Mouse (Mus musculus) myocyte (in vitro differentiated cells): ENCODE data around the gene Hs6st3. TPM values are rescaled to one million over a fixed set of nuclear protein-coding genes. Genes with fewer than 3 reads are reported as not detected.

Experiments used
- H3K27me3 ChIP-seq: one replicate; pipeline ENCODE4 v1.6.1; 2011; ENCODE audit not compliant: control insufficient read depth, insufficient read depth, insufficient read length
- H3K36me3 ChIP-seq: one replicate; pipeline ENCODE4 v1.6.1; 2011; ENCODE audit not compliant: control insufficient read depth, insufficient read depth
- H3K4me2 ChIP-seq: one replicate; pipeline ENCODE4 v1.6.1; 2011; ENCODE audit warnings: low read depth, control low read depth
- H3K4me3 ChIP-seq: one replicate; pipeline ENCODE4 v1.5.1; 2011; ENCODE audit warnings: mild to moderate bottlenecking, control low read depth, moderate library complexity
- H3K79me2 ChIP-seq: one replicate; pipeline ENCODE4 v1.6.1; 2011; ENCODE audit not compliant: control insufficient read depth, insufficient read depth
- H3ac ChIP-seq: one replicate; pipeline ENCODE4 v1.6.1; 2011; ENCODE audit not compliant: control insufficient read depth, insufficient read length
- CEBPB ChIP-seq: IDR thresholded peaks from 2 replicates; pipeline ENCODE4 v1.6.1; 2011; ENCODE audit warnings: mild to moderate bottlenecking, moderate library complexity; ENCODE audit not compliant: poor library complexity, insufficient read depth, severe bottlenecking
- E2F4 ChIP-seq: IDR thresholded peaks from one replicate; pipeline ENCODE4 v1.6.1; 2011; ENCODE audit warnings: mild to moderate bottlenecking, control low read depth, moderate library complexity; ENCODE audit not compliant: insufficient read depth
- MAX ChIP-seq: IDR thresholded peaks from one replicate; pipeline ENCODE4 v1.6.1; 2011; ENCODE audit warnings: low read depth, mild to moderate bottlenecking, control low read depth
- MYOD1 ChIP-seq, 3 experiments: IDR thresholded peaks; one replicate each; pipeline ENCODE4 v1.6.1; 2011; ENCODE audit warnings: control low read depth in 2 of 3, low read depth in 2 of 3, mild to moderate bottlenecking in 2 of 3, moderate library complexity in 1 of 3; ENCODE audit not compliant: insufficient read length in 2 of 3, control insufficient read depth in 1 of 3
- MYOG ChIP-seq, 3 experiments: IDR thresholded peaks; one replicate each; pipeline ENCODE4 v1.6.1; 2011; ENCODE audit warnings: control low read depth in 2 of 3, low read depth in 2 of 3, mild to moderate bottlenecking in 2 of 3; ENCODE audit not compliant: insufficient read length in 2 of 3, control insufficient read depth in 1 of 3, insufficient read depth in 1 of 3
- POLR2A ChIP-seq: IDR thresholded peaks from one replicate; pipeline ENCODE4 v1.6.1; 2011; ENCODE audit warnings: low read depth, mild to moderate bottlenecking, control low read depth, moderate library complexity; ENCODE audit not compliant: insufficient read length
- POLR2AphosphoS2 ChIP-seq: IDR thresholded peaks from one replicate; pipeline ENCODE4 v1.6.1; 2011; ENCODE audit warnings: low read depth, control low read depth; ENCODE audit not compliant: insufficient read length
- REST ChIP-seq: IDR thresholded peaks from one replicate; pipeline ENCODE4 v1.6.1; 2011; ENCODE audit warnings: mild to moderate bottlenecking, control low read depth, moderate library complexity; ENCODE audit not compliant: insufficient read depth, insufficient read length
- SRF ChIP-seq: IDR thresholded peaks from one replicate; pipeline ENCODE4 v1.6.1; 2011; ENCODE audit warnings: low read depth; ENCODE audit not compliant: control insufficient read depth, insufficient read length
- TCF12 ChIP-seq: IDR thresholded peaks from one replicate; pipeline ENCODE4 v1.6.1; 2011; ENCODE audit warnings: mild to moderate bottlenecking, control low read depth; ENCODE audit not compliant: poor library complexity, insufficient read depth, severe bottlenecking
- TCF3 ChIP-seq: IDR thresholded peaks from one replicate; pipeline ENCODE4 v1.6.1; 2011; ENCODE audit warnings: low read depth, control low read depth; ENCODE audit not compliant: insufficient read length
- USF1 ChIP-seq: IDR thresholded peaks from one replicate; pipeline ENCODE4 v1.6.1; 2011; ENCODE audit warnings: low read depth, mild to moderate bottlenecking, control low read depth, moderate library complexity
- polyA plus RNA-seq: library from polyadenylated mRNA; unstranded; fragments of >200 nt; fragmentation: generic; extraction: Trizol; gene quantifications from one replicate; pipeline ENCODE4 v1.2.1, GENCODE M21; 2012; ENCODE audit warnings: missing spikeins

Gene Hs6st3
- polyA plus RNA-seq, 1 experiment, result not detected

- Histone ChIP-seq H3K4me2 (no peak overlapping the region), H3K36me3 (no peaks in the 10 kb centered on the region), H3K79me2 (no peaks in the 10 kb centered on the region), H3K4me3 (no peak overlapping the region), H3K27me3 (no peaks in the 10 kb centered on the region), H3ac (no peak overlapping the region)
- TF ChIP-seq TCF12 (no peak), CEBPB (no peak), REST (no peak), MYOD1 (IDR thresholded peaks at IDR 0.05; ENCODE audit: control insufficient read depth in 1 of 3, insufficient read length in 2 of 3, low read depth in 2 of 3) (no peak)
These were observed 694.8 kb downstream of the Hs6st3 start for GRCm38 (mm10) chr14:119832940-119833339.

- Histone ChIP-seq H3ac (no peak overlapping the region), H3K4me3 (no peak overlapping the region), H3K27me3 (no peaks in the 10 kb centered on the region), H3K4me2 (no peak overlapping the region), H3K36me3 (no peaks in the 10 kb centered on the region), H3K79me2 (no peaks in the 10 kb centered on the region)
- no peak for TF ChIP-seq TCF3
- TF ChIP-seq MYOD1 (IDR thresholded peaks at IDR 0.05; ENCODE audit: control insufficient read depth in 1 of 3, insufficient read length in 2 of 3, low read depth in 2 of 3), result no peak
- no peak for TF ChIP-seq SRF
These were observed 696.0 kb downstream of the Hs6st3 start for GRCm38 (mm10) chr14:119834008-119834700.

GRCm38 (mm10) chr14:119836051-119836450 is 697.9 kb downstream of the Hs6st3 start:
- no peaks in the 10 kb centered on the region for H3K79me2 ChIP-seq
- H3K36me3 ChIP-seq, result no peaks in the 10 kb centered on the region
- H3K4me3 ChIP-seq, result no peak overlapping the region
- H3K4me2 ChIP-seq, result no peak overlapping the region
- H3ac ChIP-seq, result no peak overlapping the region
- TF ChIP-seq E2F4 (no peak), CEBPB (no peak), POLR2A (no peak), REST (no peak), POLR2AphosphoS2 (no peak), MAX (no peak), MYOD1 (IDR thresholded peaks at IDR 0.05; ENCODE audit: control insufficient read depth in 1 of 3, insufficient read length in 2 of 3, low read depth in 2 of 3) (no peak), MYOG (IDR thresholded peaks at IDR 0.05; ENCODE audit: control insufficient read depth in 1 of 3, insufficient read depth in 1 of 3, insufficient read length in 2 of 3, low read depth in 2 of 3) (no peak), TCF12 (no peak), USF1 (no peak), TCF3 (no peak), SRF (no peak)
- no peaks in the 10 kb centered on the region for H3K27me3 ChIP-seq

GRCm38 (mm10) chr14:119847540-119847939 is 709.4 kb downstream of the Hs6st3 start:
- H3K4me3 ChIP-seq, result no peak overlapping the region

GRCm38 (mm10) chr14:119848759-119849298 is 710.7 kb downstream of the Hs6st3 start:
- no peak overlapping the region for H3K4me2 ChIP-seq
- no peak overlapping the region for H3ac ChIP-seq
- TF ChIP-seq TCF3 (no peak), MYOD1 (IDR thresholded peaks at IDR 0.05; ENCODE audit: control insufficient read depth in 1 of 3, insufficient read length in 2 of 3, low read depth in 2 of 3) (no peak)
- H3K27me3 ChIP-seq, result no peaks in the 10 kb centered on the region
- no peak overlapping the region for H3K4me3 ChIP-seq
- no peaks in the 10 kb centered on the region for H3K79me2 ChIP-seq
- no peaks in the 10 kb centered on the region for H3K36me3 ChIP-seq

More at GRCm38 (mm10) chr14:119847540-119847939, 709.4 kb downstream of the Hs6st3 start:
- Histone ChIP-seq H3K36me3 (no peaks in the 10 kb centered on the region), H3ac (no peak overlapping the region), H3K79me2 (no peaks in the 10 kb centered on the region), H3K27me3 (no peaks in the 10 kb centered on the region), H3K4me2 (peak overlapping the region; percentile 20)
- no peak for TF ChIP-seq E2F4
- no peak for TF ChIP-seq REST
- TF ChIP-seq SRF, result no peak
- no peak for TF ChIP-seq MYOG (IDR thresholded peaks at IDR 0.05; ENCODE audit: control insufficient read depth in 1 of 3, insufficient read depth in 1 of 3, insufficient read length in 2 of 3, low read depth in 2 of 3)
- no peak for TF ChIP-seq POLR2AphosphoS2
- no peak for TF ChIP-seq CEBPB
- TF ChIP-seq MYOD1 (IDR thresholded peaks at IDR 0.05; ENCODE audit: control insufficient read depth in 1 of 3, insufficient read length in 2 of 3, low read depth in 2 of 3), result no peak
- no peak for TF ChIP-seq USF1
